Mouse (Mus musculus): Measurements from ENCODE around the gene Apaf1. TPM values are rescaled to one million over a fixed set of nuclear protein-coding genes. Genes with fewer than 3 reads are reported as not detected.

Gene Apaf1
- polyA plus RNA-seq (2014; fragmentation: Illumina TruSeq; extraction: RNeasy Lipid Tissue Mini Kit (QIAGEN cat#74804); ENCODE audit: low read depth, low replicate concordance), result 22.9 TPM

GRCm38 (mm10) chr10:91082550-91083392 is at the start of gene Apaf1, which contains the start of gene Ikbip:
Apaf1 (minus strand) TSS chr10:91082770.
Ikbip (plus strand) TSS chr10:91082940.

GRCm38 (mm10) chr10:91123828-91124822 is 41.6 kb upstream of the Apaf1 start, which contains the start of gene Slc25a3:
Slc25a3 (minus strand) TSS chr10:91124059.

Other genes with a start within 250 kb of the Apaf1 start
- gene Ikbip, start 170 bp upstream of the Apaf1 start, polyA plus RNA-seq (2014; fragmentation: Illumina TruSeq; extraction: RNeasy Lipid Tissue Mini Kit (QIAGEN cat#74804); ENCODE audit: low read depth, low replicate concordance), result 50.2 TPM
- gene Slc25a3, start 41.3 kb upstream of the Apaf1 start, polyA plus RNA-seq (2014; fragmentation: Illumina TruSeq; extraction: RNeasy Lipid Tissue Mini Kit (QIAGEN cat#74804); ENCODE audit: low read depth, low replicate concordance), result 1,146 TPM
- 263 TPM for gene Tmpo, start 98.5 kb upstream of the Apaf1 start, polyA plus RNA-seq (2014; fragmentation: Illumina TruSeq; extraction: RNeasy Lipid Tissue Mini Kit (QIAGEN cat#74804); ENCODE audit: low read depth, low replicate concordance)

Data from sigmoid colon, adult 10 weeks (tissue).